Mouse (Mus musculus): ENCODE measurements at regions not wholly inside any gene's neighbourhood (a gene's known extent, or its start where the extent isn't known, plus 50 kb on each side); places are given as distances from the start of the nearest gene placed in this dataset.

DNA sequence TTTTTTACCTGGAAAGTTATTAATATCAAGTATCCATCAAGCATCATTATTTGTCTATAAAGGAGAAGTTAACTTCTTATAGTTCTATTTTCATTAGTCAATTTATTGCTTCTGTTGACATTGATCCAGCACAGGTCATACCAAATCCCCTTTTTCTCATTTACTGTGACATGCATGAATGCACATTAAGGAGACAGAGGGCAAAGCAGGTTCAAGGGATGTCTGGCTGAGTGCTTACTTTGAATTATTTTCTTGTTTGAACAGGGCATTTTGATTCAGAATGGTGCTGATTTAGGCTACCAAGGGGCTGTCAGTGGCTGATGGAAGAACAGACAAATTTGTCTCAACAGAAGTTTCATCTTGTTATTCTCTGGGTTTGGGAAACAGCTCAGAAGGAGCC is 357.7 kb upstream of the Slc5a7 start:
- DNase-seq (ENCODE audit: low read depth, low spot score): no peak
- Histone ChIP-seq H3K4me1 (ENCODE audit: control insufficient read depth in 2 of 2, insufficient read depth in 2 of 2, low read length in 2 of 2, poor library complexity in 1 of 2) (no peaks in the 10 kb centered on the region), H3K9me3 (ENCODE audit: control insufficient read depth, insufficient read depth, low read depth, low read length) (no peaks in the 10 kb centered on the region), H3K27ac (ENCODE audit: insufficient read depth, low read depth, low read length, poor library complexity, severe bottlenecking) (no peak overlapping the region), H3K4me3 (ENCODE audit: insufficient read depth in 1 of 2, low read depth in 1 of 2, low read length in 2 of 2, poor library complexity in 1 of 2, severe bottlenecking in 1 of 2) (no peak overlapping the region), H3K9ac (ENCODE audit: insufficient read depth, low read depth, low read length, poor library complexity, severe bottlenecking) (no peak overlapping the region), H3K36me3 (ENCODE audit: control insufficient read depth, insufficient read depth, low read length, poor library complexity, severe bottlenecking) (no peaks in the 10 kb centered on the region)
- TF ChIP-seq ZC3H11A (IDR thresholded peaks at IDR 0.05; ENCODE audit: borderline replicate concordance, low read depth, low read length) (no peak), MAFK (IDR thresholded peaks at IDR 0.05; ENCODE audit: insufficient read depth, low read depth, low read length) (no peak), HCFC1 (IDR thresholded peaks at IDR 0.05; ENCODE audit: borderline replicate concordance, insufficient read depth, low read length) (no peak), ZNF384 (IDR thresholded peaks at IDR 0.05; ENCODE audit: low read depth, low read length) (no peak), CHD2 (IDR thresholded peaks at IDR 0.05; ENCODE audit: low read depth, low read length) (no peak)
- in situ Hi-C loops (cut with MboI; ENCODE audit: low sequenced_read_pairs in 2 of 2, unreplicated experiment in 2 of 2): no loop called here
